Mouse (Mus musculus): ENCODE results near the gene Gal3st2.
"Not testable (repeated sequence)": the region's sequence is repeated elsewhere in the genome, so short reads cannot be mapped to it uniquely, and the experiment has no call there.

The Gal3st2 gene

DNA sequence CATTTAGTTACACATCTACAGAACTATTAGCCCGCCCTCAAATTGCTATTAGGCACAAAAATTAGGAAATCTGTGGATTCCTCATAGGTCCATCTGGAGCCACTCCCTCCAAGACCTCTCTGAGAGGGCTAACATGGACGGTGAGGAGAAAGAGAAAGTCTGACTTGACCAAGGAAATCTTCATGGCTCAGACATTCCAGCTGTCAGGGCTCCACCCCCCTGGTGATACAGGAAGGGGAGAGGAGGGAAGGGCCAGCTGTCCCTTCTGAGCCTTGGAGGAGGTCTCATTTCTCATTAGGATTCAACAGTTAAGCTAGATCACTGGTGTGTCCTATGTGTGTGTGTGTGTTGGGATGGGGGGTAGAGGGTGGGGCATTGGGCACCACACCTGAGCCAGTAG is at the start of gene Gal3st2:
Gene Gal3st2 (plus strand): TSS at position 259 of the 400 bp plus-strand sequence.
- in situ Hi-C loops (cut with MboI; ENCODE audit: unreplicated experiment in 2 of 2) = not testable (repeated sequence)

- in situ Hi-C loops (cut with MboI; ENCODE audit: unreplicated experiment in 2 of 2) = loop anchor here (25.0 kb wide), 2 partner anchors 324 to 874 kb away; partner anchors contain the start of genes Hdlbp (in 2 of the 2) and Capn10 (in 1 of the 2)
These were observed 49.5 kb upstream of the Gal3st2 start for GRCm38 (mm10) chr1:93811495-93812039.

- in situ Hi-C loops (cut with MboI; ENCODE audit: unreplicated experiment in 2 of 2) = loop anchor here (25.0 kb wide), 2 partner anchors 331 to 881 kb away; partner anchors contain the start of genes Hdlbp (in 2 of the 2) and Capn10 (in 1 of the 2)
These were observed 43.1 kb upstream of the Gal3st2 start for GRCm38 (mm10) chr1:93817823-93818532.

DNA sequence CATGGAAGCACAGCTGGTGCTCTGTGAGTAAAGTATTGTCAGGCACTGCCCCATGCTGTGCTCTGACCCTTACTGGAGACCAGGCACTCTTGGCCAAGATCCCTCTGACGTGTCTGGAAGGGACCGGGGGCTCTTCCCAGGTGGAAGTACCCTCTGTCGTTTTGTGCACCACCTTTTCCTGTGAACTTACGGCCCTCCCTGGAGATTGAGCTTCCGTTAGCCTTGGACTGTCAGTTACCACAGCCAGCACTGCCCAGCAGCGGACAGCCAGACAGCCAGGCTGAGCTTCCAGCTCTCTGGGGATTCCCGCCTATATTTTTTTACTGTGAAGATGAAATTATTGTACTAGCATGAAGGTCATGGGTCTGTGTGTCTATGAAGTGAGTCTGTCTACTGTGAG is 42.4 kb upstream of the Gal3st2 start:
- in situ Hi-C loops (cut with MboI; ENCODE audit: unreplicated experiment in 2 of 2) = loop anchor here (25.0 kb wide), 2 partner anchors 331 to 881 kb away; partner anchors contain the start of genes Hdlbp (in 2 of the 2) and Capn10 (in 1 of the 2)

DNA sequence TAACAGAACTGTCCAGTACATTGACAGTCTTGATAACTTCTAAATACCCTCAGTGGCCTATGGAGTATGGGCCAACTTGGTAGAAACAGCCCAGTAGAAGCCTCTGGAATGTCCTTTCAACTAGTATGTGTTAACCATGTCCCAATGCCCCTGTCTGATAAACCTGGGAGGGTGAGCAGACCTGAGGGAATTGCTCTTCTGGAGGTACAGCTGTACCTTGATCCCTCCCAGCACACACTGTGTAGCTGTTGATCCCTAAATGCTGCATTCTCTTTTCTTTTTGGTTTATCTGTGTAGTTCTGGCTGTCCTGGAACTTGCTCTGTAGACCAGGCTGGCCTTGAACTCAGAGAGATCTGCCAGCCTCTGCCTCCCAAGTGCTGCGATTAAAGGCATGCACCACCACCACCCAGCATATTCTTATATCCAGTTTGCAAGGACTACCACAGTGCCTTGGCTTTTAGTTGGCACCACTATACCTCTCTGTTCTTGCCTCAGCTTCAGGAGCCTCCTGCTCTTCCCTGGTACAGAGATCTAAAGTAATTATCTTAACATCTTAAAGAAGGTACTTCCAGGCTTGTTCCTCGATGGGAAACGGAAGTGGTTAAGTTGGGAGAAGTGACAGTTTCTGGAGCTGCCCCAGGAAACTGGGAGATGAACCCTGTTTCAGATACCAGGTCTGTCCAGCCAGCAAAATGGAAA is 37.2 kb upstream of the Gal3st2 start:
- in situ Hi-C loops (cut with MboI; ENCODE audit: unreplicated experiment in 2 of 2) = loop anchor here (10.0 to 25.0 kb wide), 3 partner anchors 251 to 887 kb away; partner anchors contain the start of genes Hdlbp (in 2 of the 2) and Capn10 (in 1 of the 2)

GRCm38 (mm10) chr1:93824609-93825008 is 36.5 kb upstream of the Gal3st2 start, which contains the start of gene D2hgdh:
Gene D2hgdh (plus strand): TSS chr1:93824909.
- in situ Hi-C loops (cut with MboI; ENCODE audit: unreplicated experiment in 2 of 2) = loop anchor here (10.0 to 25.0 kb wide), 3 partner anchors 250 to 887 kb away; partner anchors contain the start of genes Hdlbp (in 2 of the 2) and Capn10 (in 1 of the 2)

DNA sequence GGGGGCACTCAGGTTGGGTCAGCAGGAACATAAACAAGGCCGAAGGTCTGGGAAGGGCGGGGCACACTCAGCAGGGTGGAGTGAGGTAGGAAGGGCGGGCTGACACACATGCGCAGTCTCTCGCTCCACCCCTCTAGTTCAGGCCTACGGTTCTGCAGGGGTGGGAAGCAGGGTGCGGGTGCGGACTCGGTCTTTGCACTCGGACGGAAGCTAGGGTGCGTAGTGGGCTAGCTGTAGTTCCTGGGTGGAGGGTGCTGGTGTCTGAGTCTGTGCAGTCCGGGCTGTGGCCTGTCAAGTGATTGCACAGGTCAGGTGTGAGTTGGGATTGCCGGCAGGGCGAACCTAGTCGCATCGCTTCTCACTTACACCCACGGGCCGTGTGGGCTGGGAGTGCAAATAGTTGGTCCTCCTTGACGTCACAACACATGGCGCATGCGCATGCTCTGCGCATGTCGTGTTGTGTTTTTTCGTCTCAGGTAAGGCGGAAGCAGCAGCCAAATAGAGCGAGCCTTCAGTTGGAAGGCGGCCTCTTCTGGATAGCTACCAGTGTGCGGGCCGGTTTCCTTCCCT is 35.9 kb upstream of the Gal3st2 start:
- in situ Hi-C loops (cut with MboI; ENCODE audit: unreplicated experiment in 2 of 2) = loop anchor here in 1 of 2 experiments (10.0 kb wide), 1 partner anchor 250 kb away; no protein-coding TSS in a partner anchor

GRCm38 (mm10) chr1:93825771-93826539 is 35.2 kb upstream of the Gal3st2 start:
- in situ Hi-C loops (cut with MboI; ENCODE audit: unreplicated experiment in 2 of 2) = loop anchor here in 1 of 2 experiments (10.0 kb wide), 1 partner anchor 249 kb away; no protein-coding TSS in a partner anchor

DNA sequence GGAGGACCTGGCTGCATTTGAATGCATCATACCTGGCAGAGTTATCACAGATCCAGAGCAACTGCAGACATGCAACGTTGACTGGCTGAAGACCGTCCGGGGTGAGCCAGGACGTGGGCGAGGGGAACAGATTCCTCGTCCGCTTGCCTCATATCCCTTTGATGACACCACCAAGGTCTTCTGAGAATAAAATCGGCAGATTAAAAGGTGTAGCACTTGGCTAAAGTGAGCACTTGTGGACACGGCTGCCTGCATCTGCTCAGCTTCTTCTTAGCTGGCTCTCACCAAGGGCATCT is 34.6 kb upstream of the Gal3st2 start:
- in situ Hi-C loops (cut with MboI; ENCODE audit: unreplicated experiment in 2 of 2) = loop anchor here in 1 of 2 experiments (10.0 kb wide), 1 partner anchor 248 kb away; no protein-coding TSS in a partner anchor

DNA sequence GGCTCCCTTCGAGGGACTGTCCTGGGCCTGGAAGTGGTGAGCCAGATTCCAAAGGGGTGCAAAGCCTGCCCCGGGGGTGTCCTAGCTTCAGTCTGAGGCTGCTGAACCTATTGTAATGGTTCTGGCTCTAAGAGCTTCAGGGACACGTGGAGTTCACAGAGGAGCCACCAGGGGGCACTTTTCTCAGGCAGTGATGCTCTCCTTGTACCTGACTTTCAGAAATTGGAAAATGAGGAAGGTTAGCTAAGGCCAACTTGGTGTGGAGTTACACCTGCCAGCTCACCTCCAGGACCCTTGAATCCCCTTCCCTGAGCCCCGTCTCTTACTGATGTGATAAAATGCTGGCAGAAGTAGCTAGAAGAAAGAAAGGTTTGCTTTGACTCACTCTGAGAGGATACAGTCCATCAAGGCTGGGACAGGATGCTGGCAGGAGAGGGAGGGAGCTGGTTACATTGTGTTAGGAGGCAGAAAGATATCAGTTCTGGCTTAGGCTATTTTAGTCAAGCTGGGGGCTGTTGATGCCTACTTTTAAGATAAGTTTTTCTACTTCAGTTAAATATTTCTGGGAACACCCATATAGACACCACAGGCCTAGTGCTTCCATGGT is 28.2 kb upstream of the Gal3st2 start:
- in situ Hi-C loops (cut with MboI; ENCODE audit: unreplicated experiment in 2 of 2) = loop anchor here in 1 of 2 experiments (10.0 kb wide), 1 partner anchor 242 kb away; no protein-coding TSS in a partner anchor

- in situ Hi-C loops (cut with MboI; ENCODE audit: unreplicated experiment in 2 of 2) = loop anchor here in 1 of 2 experiments (10.0 kb wide), 1 partner anchor 240 kb away; no protein-coding TSS in a partner anchor
These were observed 26.4 kb upstream of the Gal3st2 start for GRCm38 (mm10) chr1:93834671-93835150.

DNA sequence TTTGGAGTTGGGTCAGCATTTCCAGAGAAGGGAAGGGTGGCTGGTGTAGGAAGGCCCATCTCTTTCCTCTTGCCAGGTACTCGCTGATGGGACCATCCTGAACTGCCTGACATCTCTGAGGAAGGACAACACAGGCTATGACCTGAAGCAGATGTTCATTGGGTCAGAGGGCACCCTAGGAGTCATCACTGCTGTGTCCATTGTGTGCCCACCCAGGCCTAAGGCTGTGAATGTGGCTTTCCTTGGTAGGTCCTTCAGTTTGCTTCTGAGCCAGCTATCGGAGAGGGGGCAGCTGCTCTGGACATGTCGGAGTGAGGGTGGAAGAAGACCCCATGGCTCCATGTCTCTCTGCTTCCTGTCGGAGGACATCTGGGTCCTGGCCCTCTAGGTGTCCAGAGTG is 25.9 kb upstream of the Gal3st2 start:
- in situ Hi-C loops (cut with MboI; ENCODE audit: unreplicated experiment in 2 of 2) = loop anchor here in 1 of 2 experiments (10.0 kb wide), 1 partner anchor 240 kb away; no protein-coding TSS in a partner anchor

GRCm38 (mm10) chr1:93835876-93836531 is 25.1 kb upstream of the Gal3st2 start:
- in situ Hi-C loops (cut with MboI; ENCODE audit: unreplicated experiment in 2 of 2) = loop anchor here in 1 of 2 experiments (10.0 kb wide), 1 partner anchor 239 kb away; no protein-coding TSS in a partner anchor

DNA sequence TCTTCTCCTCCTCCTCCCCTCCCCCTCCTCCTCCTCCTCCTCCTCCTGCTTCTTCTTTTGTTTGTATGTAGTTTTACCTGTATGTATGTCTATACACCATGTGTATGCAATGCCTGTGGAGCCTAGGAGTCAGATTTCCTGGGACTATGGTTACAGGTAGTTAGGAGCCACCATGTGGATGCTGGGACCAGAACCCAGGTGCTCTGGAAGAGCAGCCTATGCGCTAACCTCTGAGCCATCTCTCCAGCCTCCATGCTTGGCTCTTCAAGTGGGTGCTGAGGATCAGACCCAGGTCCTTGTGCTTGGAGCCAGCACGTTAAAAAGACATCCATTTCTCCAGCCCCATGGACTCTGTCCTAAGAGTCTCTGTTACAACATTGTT is 24.6 kb upstream of the Gal3st2 start:
- in situ Hi-C loops (cut with MboI; ENCODE audit: unreplicated experiment in 2 of 2) = loop anchor here in 1 of 2 experiments (10.0 kb wide), 1 partner anchor 238 kb away; no protein-coding TSS in a partner anchor

GRCm38 (mm10) chr1:93837335-93837734 is 23.8 kb upstream of the Gal3st2 start:
- in situ Hi-C loops (cut with MboI; ENCODE audit: unreplicated experiment in 2 of 2) = loop anchor here in 1 of 2 experiments (10.0 kb wide), 1 partner anchor 237 kb away; no protein-coding TSS in a partner anchor

DNA sequence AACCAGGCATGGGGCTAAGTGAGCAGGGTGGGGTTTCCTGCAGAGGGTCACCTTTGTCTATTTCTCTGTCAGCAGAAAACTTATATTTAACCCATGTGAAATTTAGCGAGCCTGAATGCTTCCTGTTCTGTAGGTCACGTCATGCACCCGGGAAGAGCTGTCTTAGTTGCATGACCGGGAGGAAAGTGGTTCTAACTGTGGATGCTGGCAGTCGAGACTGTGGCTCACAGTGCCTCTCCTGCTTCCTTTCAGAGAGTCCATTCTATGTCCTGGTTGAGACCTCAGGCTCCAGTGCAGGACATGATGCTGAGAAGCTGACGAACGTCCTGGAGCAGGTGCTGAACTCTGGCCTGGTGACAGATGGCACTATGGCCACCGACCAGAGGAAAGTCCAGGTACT is 22.5 kb upstream of the Gal3st2 start:
- in situ Hi-C loops (cut with MboI; ENCODE audit: unreplicated experiment in 2 of 2) = loop anchor here in 1 of 2 experiments (10.0 kb wide), 1 partner anchor 236 kb away; no protein-coding TSS in a partner anchor

GRCm38 (mm10) chr1:93845766-93846366 is 15.2 kb upstream of the Gal3st2 start:
- in situ Hi-C loops (cut with MboI; ENCODE audit: unreplicated experiment in 2 of 2) = not testable (repeated sequence)

- in situ Hi-C loops (cut with MboI; ENCODE audit: unreplicated experiment in 2 of 2) = not testable (repeated sequence)
These were observed 5.3 kb upstream of the Gal3st2 start for GRCm38 (mm10) chr1:93855790-93856189.

Data from v-Abl transformed pro-B cells (cell line).